Mouse (Mus musculus) ovary, adult 18-20 months (tissue): ENCODE measurements around the gene Tsen2.

ENCODE experiments used
- DNase-seq: peaks from one replicate; pipeline ENCODE4 v3.0.0; 2022; ENCODE audit warnings: low spot score, mixed read lengths

The Tsen2 gene

DNA sequence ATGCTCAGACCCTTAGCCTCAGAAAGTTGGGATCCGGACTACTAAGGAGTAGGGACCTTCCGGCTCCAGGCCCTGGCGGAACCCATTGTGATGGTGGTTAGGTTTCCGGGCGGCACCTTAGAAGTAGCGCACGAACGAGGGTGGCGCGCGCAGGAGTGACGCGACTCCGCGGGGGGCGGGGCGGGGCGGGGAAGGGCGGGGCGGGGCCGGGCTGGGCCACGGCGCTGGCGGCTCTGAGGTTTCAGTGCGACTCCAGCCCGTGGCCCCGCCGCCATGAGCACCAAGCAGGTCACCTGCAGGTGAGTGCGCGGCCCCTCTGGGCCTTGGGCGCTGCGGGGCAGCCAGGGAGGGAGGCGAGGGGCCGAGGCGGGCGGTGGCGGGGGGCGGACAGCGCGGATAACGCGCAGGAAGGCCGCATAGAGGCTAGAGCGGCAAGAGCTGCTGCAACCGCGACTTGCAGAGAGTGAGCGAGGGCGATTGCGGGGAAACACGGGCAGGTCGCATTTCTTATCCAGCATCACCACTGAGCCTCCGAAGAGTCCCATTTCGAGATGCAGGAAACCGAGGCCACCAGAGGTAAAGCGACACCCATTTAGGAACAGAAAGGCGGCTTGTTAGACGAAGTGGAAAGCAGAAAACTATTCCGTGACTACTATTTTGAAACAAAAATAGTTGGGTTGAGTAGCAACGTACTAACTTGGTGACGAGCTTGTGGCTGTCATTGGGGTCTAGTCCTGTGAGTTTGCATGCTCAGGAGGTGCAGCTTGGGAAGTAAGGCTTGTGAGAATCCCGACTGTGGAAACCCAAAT lies 57.5 kb downstream of the Tsen2 start, which contains the start of gene Mkrn2:
TSS of gene Mkrn2 (plus strand) at position 188 of the 809 bp plus-strand sequence.
- DNase-seq = peak; percentile 55

- DNase-seq = no peak
Observed at GRCm38 (mm10) chr6:115606461-115606860, 62.0 kb downstream of the Tsen2 start.

GRCm38 (mm10) chr6:115607429-115607828 lies 63.0 kb downstream of the Tsen2 start:
- no peak for DNase-seq

GRCm38 (mm10) chr6:115609121-115609520 lies 64.7 kb downstream of the Tsen2 start:
- no peak for DNase-seq

- DNase-seq = no peak
Observed at GRCm38 (mm10) chr6:115610301-115610700, 65.8 kb downstream of the Tsen2 start.

DNA sequence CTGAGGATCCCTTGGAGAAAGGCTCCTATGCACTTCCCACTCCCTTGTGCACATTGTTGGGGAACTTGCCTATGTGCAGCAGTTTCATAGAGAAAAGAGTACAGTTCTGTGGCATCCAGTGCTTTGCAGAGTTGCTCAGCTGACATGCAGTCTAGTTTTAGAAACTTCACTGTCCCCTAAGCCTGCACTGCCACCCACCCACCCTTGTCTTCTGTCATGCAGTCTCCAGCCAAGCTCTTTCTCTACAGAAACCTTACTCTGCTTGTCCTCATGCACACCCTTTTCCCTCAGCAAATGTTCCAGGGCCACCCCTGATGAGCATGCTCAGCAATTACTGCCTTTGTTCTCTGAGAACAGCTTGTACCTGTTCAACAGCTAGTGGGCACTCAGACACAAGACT lies 69.3 kb downstream of the Tsen2 start:
- no peak for DNase-seq

DNA sequence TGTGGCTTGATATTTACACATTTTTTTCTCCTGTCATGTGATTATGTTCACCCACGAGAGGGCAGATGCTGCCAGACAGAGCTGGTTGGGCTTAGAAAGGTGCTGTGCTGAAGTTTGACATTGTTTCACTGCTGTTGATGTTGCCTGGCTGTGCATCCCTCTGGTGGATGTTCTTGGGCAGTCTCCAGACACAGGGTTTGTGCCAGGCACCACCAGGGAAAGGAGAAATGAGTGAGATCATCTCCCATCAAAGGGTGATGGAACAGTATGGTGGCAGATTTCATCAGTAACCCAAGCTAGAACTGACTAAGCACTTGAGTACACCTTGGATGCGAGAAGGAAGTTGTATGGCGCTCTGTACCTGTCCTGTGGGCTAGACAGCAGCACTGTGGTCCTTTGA lies 71.5 kb downstream of the Tsen2 start:
- DNase-seq = no peak

DNA sequence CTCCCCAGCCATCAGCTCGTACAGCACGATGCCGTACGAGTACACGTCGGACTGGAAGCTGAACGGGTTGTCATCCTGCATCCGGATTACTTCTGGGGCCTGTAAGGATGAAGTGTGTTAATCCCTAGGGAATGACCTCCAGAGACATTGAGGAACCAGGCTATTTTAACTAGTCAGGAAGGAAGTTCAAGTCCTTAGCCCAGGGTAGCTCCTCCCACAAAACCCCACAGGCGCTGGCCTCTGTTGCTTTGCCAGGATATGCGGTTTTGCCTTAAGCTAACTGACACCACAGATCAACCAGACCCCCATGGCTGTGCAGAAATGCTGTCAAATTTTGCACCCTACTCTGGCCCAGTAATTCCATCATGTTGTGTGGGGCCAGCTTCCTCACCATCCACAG lies 75.4 kb downstream of the Tsen2 start:
- DNase-seq = no peak

GRCm38 (mm10) chr6:115620942-115621341 lies 76.5 kb downstream of the Tsen2 start:
- no peak for DNase-seq

GRCm38 (mm10) chr6:115626121-115626520 lies 81.7 kb downstream of the Tsen2 start:
- DNase-seq = no peak
